Mouse (Mus musculus): Measurements from ENCODE around the gene Amph. TPM values are rescaled to one million over a fixed set of nuclear protein-coding genes. Genes with fewer than 3 reads are reported as not detected.
"Not testable (repeated sequence)": the region's sequence is repeated elsewhere in the genome, so short reads cannot be mapped to it uniquely, and the experiment has no call there.

Gene Amph
- polyA plus RNA-seq, 1 experiment from 2014 or later = 1.8 TPM

GRCm38 (mm10) chr13:19109331-19109730 lies 161.3 kb downstream of the Amph start:
- H3K4me3 ChIP-seq (replicated peaks) = no peak overlapping the region
- no peak for ATAC-seq (ENCODE audit: insufficient number of reproducible peaks, insufficient read depth, low FRiP score, low TSS enrichment, low read depth)

GRCm38 (mm10) chr13:19113034-19113922 lies 165.3 kb downstream of the Amph start:
- no peak for ATAC-seq (ENCODE audit: insufficient number of reproducible peaks, insufficient read depth, low FRiP score, low TSS enrichment, low read depth)
- no peak overlapping the region for H3K27ac ChIP-seq
- H3K4me3 ChIP-seq (replicated peaks) = no peak overlapping the region
- H3K36me3 ChIP-seq = no peaks in the 10 kb centered on the region
- WGBS = 92% methylated on average over 14 of the region's 14 CpGs
- H3K9ac ChIP-seq (replicated peaks) = no peak overlapping the region
- no peak overlapping the region for H3K4me2 ChIP-seq
- no peaks in the 10 kb centered on the region for H3K4me1 ChIP-seq (replicated peaks)
- no peaks in the 10 kb centered on the region for H3K9me3 ChIP-seq
- no peaks in the 10 kb centered on the region for H3K27me3 ChIP-seq

More at GRCm38 (mm10) chr13:19109331-19109730, 161.3 kb downstream of the Amph start:
- Histone ChIP-seq H3K36me3 (no peaks in the 10 kb centered on the region), H3K4me2 (no peak overlapping the region), H3K27ac (no peak overlapping the region), H3K4me1 (replicated peaks) (no peaks in the 10 kb centered on the region), H3K9me3 (no peaks in the 10 kb centered on the region), H3K9ac (replicated peaks) (no peak overlapping the region), H3K27me3 (no peaks in the 10 kb centered on the region)
- WGBS = 61% methylated on average over 3 of the region's 3 CpGs

- not testable (repeated sequence) for H3K36me3 ChIP-seq; H3K27me3 ChIP-seq; H3K4me3 ChIP-seq (replicated peaks); H3K9me3 ChIP-seq; ATAC-seq (ENCODE audit: insufficient number of reproducible peaks, insufficient read depth, low FRiP score, low TSS enrichment, low read depth); H3K4me2 ChIP-seq; H3K9ac ChIP-seq (replicated peaks); H3K27ac ChIP-seq; H3K4me1 ChIP-seq (replicated peaks)
- 86% methylated on average over 8 of the region's 9 CpGs for WGBS
Measured at GRCm38 (mm10) chr13:19114761-19115160, 166.8 kb downstream of the Amph start.

GRCm38 (mm10) chr13:19126912-19127552 lies 179.0 kb downstream of the Amph start:
- Histone ChIP-seq H3K4me1 (replicated peaks) (peaks cover 5% of the 10 kb centered on the region; the same call in 1 of the 2 replicates), H3K27ac (no peak overlapping the region), H3K36me3 (no peaks in the 10 kb centered on the region), H3K27me3 (no peaks in the 10 kb centered on the region), H3K9me3 (no peaks in the 10 kb centered on the region), H3K4me2 (no peak overlapping the region), H3K4me3 (replicated peaks) (no peak overlapping the region), H3K9ac (replicated peaks) (no peak overlapping the region)
- 80% methylated on average over 5 of the region's 5 CpGs for WGBS
- no peak for ATAC-seq (ENCODE audit: insufficient number of reproducible peaks, insufficient read depth, low FRiP score, low TSS enrichment, low read depth)

GRCm38 (mm10) chr13:19133833-19134232 lies 185.8 kb downstream of the Amph start:
- Histone ChIP-seq H3K4me3 (replicated peaks) (no peak overlapping the region), H3K9ac (replicated peaks) (no peak overlapping the region), H3K27ac (no peak overlapping the region), H3K4me1 (replicated peaks) (peaks cover 15% of the 10 kb centered on the region), H3K4me2 (no peak overlapping the region), H3K27me3 (no peaks in the 10 kb centered on the region), H3K36me3 (no peaks in the 10 kb centered on the region), H3K9me3 (no peaks in the 10 kb centered on the region)
- ATAC-seq (ENCODE audit: insufficient number of reproducible peaks, insufficient read depth, low FRiP score, low TSS enrichment, low read depth) = no peak
- WGBS = 49% methylated on average over 4 of the region's 4 CpGs

- Histone ChIP-seq H3K4me3 (replicated peaks) (no peak overlapping the region), H3K9ac (replicated peaks) (no peak overlapping the region), H3K9me3 (no peaks in the 10 kb centered on the region), H3K4me1 (replicated peaks) (peaks cover 10% of the 10 kb centered on the region; the same call in 1 of the 2 replicates), H3K27me3 (no peaks in the 10 kb centered on the region), H3K36me3 (no peaks in the 10 kb centered on the region), H3K4me2 (no peak overlapping the region), H3K27ac (no peak overlapping the region)
- WGBS = 63% methylated on average over 7 of the region's 7 CpGs
- ATAC-seq (ENCODE audit: insufficient number of reproducible peaks, insufficient read depth, low FRiP score, low TSS enrichment, low read depth) = no peak
Measured at GRCm38 (mm10) chr13:19137212-19137611, 189.2 kb downstream of the Amph start.

- no peak overlapping the region for H3K9ac ChIP-seq (replicated peaks)
- H3K9me3 ChIP-seq = no peaks in the 10 kb centered on the region
- ATAC-seq (ENCODE audit: insufficient number of reproducible peaks, insufficient read depth, low FRiP score, low TSS enrichment, low read depth) = peak; percentile 71; the same call in 1 of the 2 replicates
- no peak overlapping the region for H3K4me3 ChIP-seq (replicated peaks)
- no peaks in the 10 kb centered on the region for H3K27me3 ChIP-seq
- no peak overlapping the region for H3K4me2 ChIP-seq
- H3K27ac ChIP-seq = no peak overlapping the region
- H3K4me1 ChIP-seq (replicated peaks) = peaks cover 10% of the 10 kb centered on the region; the same call in 1 of the 2 replicates
- WGBS = 32% methylated on average over 5 of the region's 5 CpGs
- H3K36me3 ChIP-seq = no peaks in the 10 kb centered on the region
Measured at GRCm38 (mm10) chr13:19137932-19138331, 189.9 kb downstream of the Amph start.

GRCm38 (mm10) chr13:19138550-19138949 lies 190.5 kb downstream of the Amph start:
- H3K27me3 ChIP-seq = no peaks in the 10 kb centered on the region
- H3K4me1 ChIP-seq (replicated peaks) = peaks cover 10% of the 10 kb centered on the region; the same call in 1 of the 2 replicates
- 89% methylated on average over 2 of the region's 2 CpGs for WGBS
- H3K9ac ChIP-seq (replicated peaks) = no peak overlapping the region
- no peak overlapping the region for H3K27ac ChIP-seq
- no peak overlapping the region for H3K4me2 ChIP-seq
- ATAC-seq (ENCODE audit: insufficient number of reproducible peaks, insufficient read depth, low FRiP score, low TSS enrichment, low read depth) = no peak
- H3K36me3 ChIP-seq = no peaks in the 10 kb centered on the region
- H3K4me3 ChIP-seq (replicated peaks) = no peak overlapping the region
- no peaks in the 10 kb centered on the region for H3K9me3 ChIP-seq

GRCm38 (mm10) chr13:19139104-19139503 lies 191.1 kb downstream of the Amph start:
- Histone ChIP-seq H3K9me3 (no peaks in the 10 kb centered on the region), H3K27ac (no peak overlapping the region), H3K4me2 (no peak overlapping the region), H3K36me3 (no peaks in the 10 kb centered on the region), H3K9ac (replicated peaks) (no peak overlapping the region), H3K4me3 (replicated peaks) (no peak overlapping the region), H3K4me1 (replicated peaks) (peaks cover 10% of the 10 kb centered on the region; the same call in 1 of the 2 replicates), H3K27me3 (no peaks in the 10 kb centered on the region)
- WGBS = 86% methylated on average over 7 of the region's 7 CpGs
- ATAC-seq (ENCODE audit: insufficient number of reproducible peaks, insufficient read depth, low FRiP score, low TSS enrichment, low read depth) = no peak

GRCm38 (mm10) chr13:19139771-19140170 lies 191.8 kb downstream of the Amph start:
- Histone ChIP-seq H3K4me1 (replicated peaks) (peaks cover 10% of the 10 kb centered on the region; the same call in 1 of the 2 replicates), H3K36me3 (no peaks in the 10 kb centered on the region), H3K27me3 (no peaks in the 10 kb centered on the region), H3K27ac (no peak overlapping the region), H3K4me3 (replicated peaks) (no peak overlapping the region), H3K9ac (replicated peaks) (no peak overlapping the region), H3K4me2 (no peak overlapping the region), H3K9me3 (no peaks in the 10 kb centered on the region)
- no peak for ATAC-seq (ENCODE audit: insufficient number of reproducible peaks, insufficient read depth, low FRiP score, low TSS enrichment, low read depth)
- 90% methylated on average over 1 of the region's 1 CpGs for WGBS

- no peak overlapping the region for H3K9ac ChIP-seq (replicated peaks)
- no peak overlapping the region for H3K4me2 ChIP-seq
- no peak overlapping the region for H3K27ac ChIP-seq
- no peak overlapping the region for H3K4me3 ChIP-seq (replicated peaks)
- H3K27me3 ChIP-seq = no peaks in the 10 kb centered on the region
- 88% methylated on average over 3 of the region's 3 CpGs for WGBS
- no peak for ATAC-seq (ENCODE audit: insufficient number of reproducible peaks, insufficient read depth, low FRiP score, low TSS enrichment, low read depth)
- no peaks in the 10 kb centered on the region for H3K36me3 ChIP-seq
- H3K4me1 ChIP-seq (replicated peaks) = no peaks in the 10 kb centered on the region
- no peaks in the 10 kb centered on the region for H3K9me3 ChIP-seq
Measured at GRCm38 (mm10) chr13:19143766-19144165, 195.8 kb downstream of the Amph start.

All from limb, embryonic 12.5 days (tissue).